Mouse (Mus musculus) testis, adult 2 months (tissue): ENCODE measurements around the gene Kri1. TPM values are rescaled to one million over a fixed set of nuclear protein-coding genes. Genes with fewer than 3 reads are reported as not detected.
"Not testable (repeated sequence)": the region's sequence is repeated elsewhere in the genome, so short reads cannot be mapped to it uniquely, and the experiment has no call there.

Experiments
- H3K27ac ChIP-seq: fragments of 200-500 bp; 2 replicates; pipeline ENCODE4 v1.5.1; 2012; ENCODE audit warnings: low read depth, low read length; ENCODE audit not compliant: control insufficient read depth, insufficient read depth
- H3K27me3 ChIP-seq: fragments of 200-500 bp; 2 replicates; pipeline ENCODE4 v1.6.1; 2012; ENCODE audit warnings: mild to moderate bottlenecking, low read length, moderate library complexity; ENCODE audit not compliant: control insufficient read depth, insufficient read depth
- H3K36me3 ChIP-seq: fragments of 200-500 bp; 2 replicates; pipeline ENCODE4 v1.6.1; 2012; ENCODE audit warnings: mild to moderate bottlenecking, low read length; ENCODE audit not compliant: control insufficient read depth, insufficient read depth
- H3K4me1 ChIP-seq: fragments of 200-500 bp; 2 replicates; pipeline ENCODE4 v1.6.1; 2012; ENCODE audit warnings: low read length; ENCODE audit not compliant: control insufficient read depth, insufficient read depth
- H3K4me3 ChIP-seq: fragments of 200-500 bp; 2 replicates; pipeline ENCODE4 v1.5.1; 2012; ENCODE audit warnings: low read depth, mild to moderate bottlenecking, low read length, moderate library complexity, mixed read lengths; ENCODE audit not compliant: control insufficient read depth
- CTCF ChIP-seq: fragments of 200-500 bp; IDR thresholded peaks from 2 replicates; pipeline ENCODE4 v1.5.1; 2012; ENCODE audit warnings: low read depth, mild to moderate bottlenecking, inconsistent platforms, low read length, moderate library complexity; ENCODE audit not compliant: control insufficient read depth, insufficient read depth, insufficient replicate concordance
- POLR2A ChIP-seq: fragments of 200-500 bp; IDR thresholded peaks from 2 replicates; pipeline ENCODE4 v1.6.1; 2012; ENCODE audit warnings: low read depth, mild to moderate bottlenecking, inconsistent platforms, low read length, moderate library complexity; ENCODE audit not compliant: control insufficient read depth
- polyA plus RNA-seq: library from polyadenylated mRNA; depleted of rRNA; stranded (reverse); fragments of >200 nt; gene quantifications from 2 replicates; pipeline ENCODE4 v1.2.3, GENCODE M21; 2012

Gene Kri1
- polyA plus RNA-seq, 1 experiment = 35.0 TPM

- Histone ChIP-seq H3K4me3 (no peak overlapping the region), H3K27me3 (no peaks in the 10 kb centered on the region), H3K27ac (peak overlapping the region; percentile 69), H3K4me1 (peaks cover 7% of the 10 kb centered on the region), H3K36me3 (no peaks in the 10 kb centered on the region)
- TF ChIP-seq CTCF (no peak), POLR2A (no peak)
Observed at GRCm38 (mm10) chr9:21329699-21330289, 42.0 kb upstream of the Kri1 start.

GRCm38 (mm10) chr9:21329041-21329440, 41.3 kb upstream of the Kri1 start:
- TF ChIP-seq CTCF (no peak), POLR2A (no peak)
- H3K4me1 ChIP-seq = peaks cover 7% of the 10 kb centered on the region

GRCm38 (mm10) chr9:21328041-21328440, 40.3 kb upstream of the Kri1 start:
- peak overlapping the region; percentile 67 for H3K27ac ChIP-seq
- no peaks in the 10 kb centered on the region for H3K36me3 ChIP-seq
- H3K4me3 ChIP-seq = no peak overlapping the region
- TF ChIP-seq POLR2A = no peak
- TF ChIP-seq CTCF = no peak
- H3K27me3 ChIP-seq = no peaks in the 10 kb centered on the region
- H3K4me1 ChIP-seq = peaks cover 7% of the 10 kb centered on the region

More at GRCm38 (mm10) chr9:21329041-21329440, 41.3 kb upstream of the Kri1 start:
- H3K4me3 ChIP-seq = no peak overlapping the region
- no peaks in the 10 kb centered on the region for H3K36me3 ChIP-seq
- no peaks in the 10 kb centered on the region for H3K27me3 ChIP-seq
- no peak overlapping the region for H3K27ac ChIP-seq

- Histone ChIP-seq H3K27ac (peak overlapping the region; percentile 23; the same call in 1 of the 2 replicates), H3K4me1 (peaks cover 7% of the 10 kb centered on the region), H3K36me3 (no peaks in the 10 kb centered on the region)
Observed at GRCm38 (mm10) chr9:21327569-21327968, 39.8 kb upstream of the Kri1 start.

GRCm38 (mm10) chr9:21324269-21324668, 36.5 kb upstream of the Kri1 start:
- H3K27ac ChIP-seq = no peak overlapping the region
- peaks cover 24% of the 10 kb centered on the region for H3K4me1 ChIP-seq
- no peak overlapping the region for H3K4me3 ChIP-seq
- H3K27me3 ChIP-seq = no peaks in the 10 kb centered on the region
- H3K36me3 ChIP-seq = no peaks in the 10 kb centered on the region
- no peak for TF ChIP-seq POLR2A
- no peak for TF ChIP-seq CTCF

More at GRCm38 (mm10) chr9:21327569-21327968, 39.8 kb upstream of the Kri1 start:
- TF ChIP-seq POLR2A (no peak), CTCF (no peak)
- Histone ChIP-seq H3K27me3 (no peaks in the 10 kb centered on the region), H3K4me3 (no peak overlapping the region)

GRCm38 (mm10) chr9:21322917-21323297, 35.1 kb upstream of the Kri1 start:
- not testable (repeated sequence) for H3K27me3 ChIP-seq
- H3K4me1 ChIP-seq = peaks cover 20% of the 10 kb centered on the region

GRCm38 (mm10) chr9:21322211-21322916, 34.6 kb upstream of the Kri1 start:
- TF ChIP-seq CTCF (no peak), POLR2A (no peak; the same call in 1 of the 2 replicates)
- Histone ChIP-seq H3K27ac (peak overlapping the region; percentile 52; the same call in 1 of the 2 replicates), H3K27me3 (no peaks in the 10 kb centered on the region)

More at GRCm38 (mm10) chr9:21322917-21323297, 35.1 kb upstream of the Kri1 start:
- not testable (repeated sequence) for H3K36me3 ChIP-seq, H3K27ac ChIP-seq, H3K4me3 ChIP-seq

More at GRCm38 (mm10) chr9:21322211-21322916, 34.6 kb upstream of the Kri1 start:
- Histone ChIP-seq H3K36me3 (no peaks in the 10 kb centered on the region), H3K4me3 (peak overlapping the region; percentile 87), H3K4me1 (peaks cover 20% of the 10 kb centered on the region)
